Mouse (Mus musculus) kidney, adult 2 months (tissue): ENCODE results near the gene Drd1.

ENCODE experiments used
- CTCF ChIP-seq: fragments of 200-500 bp; conservative IDR thresholded peaks from 2 replicates; pipeline ENCODE4 v1.5.1; 2011; ENCODE audit warnings: low read depth, mild to moderate bottlenecking, control low read depth, low read length, moderate library complexity, mixed read lengths; ENCODE audit not compliant: insufficient read depth, insufficient read length
- POLR2A ChIP-seq: fragments of 200-500 bp; IDR thresholded peaks from one replicate; pipeline ENCODE4 v1.6.1; 2011; ENCODE audit warnings: low read depth, low read length, control low read depth

GRCm38 (mm10) chr13:54076762-54077460 lies 21.4 kb upstream of the Drd1 start:
- TF ChIP-seq CTCF (no peak), POLR2A (no peak)
